Mouse (Mus musculus): ENCODE results near the gene B4galt5.

DNA sequence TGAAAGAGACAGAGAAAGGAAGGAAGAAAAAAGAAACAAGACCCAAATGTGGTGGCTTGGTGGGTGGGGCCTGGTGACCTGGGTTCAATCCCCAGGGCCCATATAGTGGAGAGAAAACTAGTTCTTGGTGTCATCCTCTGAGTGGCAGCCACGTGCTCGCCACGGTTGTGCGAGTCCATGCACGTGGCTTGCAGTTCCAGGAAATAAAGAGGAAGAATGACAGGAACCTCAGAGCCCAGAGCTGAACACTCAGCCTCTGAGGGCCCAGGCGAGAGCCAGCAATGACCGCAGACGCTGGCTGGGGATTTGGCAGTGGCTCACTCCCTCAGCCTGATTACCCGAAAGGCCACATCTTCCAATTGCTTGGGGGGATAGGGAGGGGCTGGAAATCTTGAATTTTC lies 77.9 kb downstream of the B4galt5 start:
- TF ChIP-seq CTCF (IDR thresholded peaks at IDR 0.05; ENCODE audit: low read depth) (no peak), EP300 (IDR thresholded peaks at IDR 0.05; ENCODE audit: low read depth) (no peak)

All from heart, postnatal 0 days (tissue).